Mouse (Mus musculus) kidney, adult 2 months (tissue): ENCODE data around the gene Prpf4. TPM values are rescaled to one million over a fixed set of nuclear protein-coding genes. Genes with fewer than 3 reads are reported as not detected.

Source experiments
- DNase-seq: peaks from one replicate; pipeline ENCODE4 v3.0.0; 2021
- H3K27ac ChIP-seq: fragments of 200-500 bp; 2 replicates; pipeline ENCODE4 v1.5.1; 2012; ENCODE audit warnings: low read depth, low read length, control low read depth, inconsistent platforms; ENCODE audit not compliant: insufficient read depth
- H3K27me3 ChIP-seq: fragments of 200-500 bp; replicated peaks from 2 replicates; pipeline ENCODE4 v1.6.1; 2012; ENCODE audit warnings: mild to moderate bottlenecking, moderate library complexity, low read length, inconsistent platforms; ENCODE audit not compliant: control insufficient read depth, insufficient read depth
- H3K36me3 ChIP-seq: fragments of 200-500 bp; 2 replicates; pipeline ENCODE4 v1.6.1; 2012; ENCODE audit warnings: mild to moderate bottlenecking, moderate library complexity, low read length, inconsistent platforms; ENCODE audit not compliant: control insufficient read depth, insufficient read depth
- H3K4me1 ChIP-seq: fragments of 200-500 bp; 2 replicates; pipeline ENCODE4 v1.6.1; 2011; ENCODE audit warnings: low read length; ENCODE audit not compliant: control insufficient read depth, insufficient read depth
- H3K4me3 ChIP-seq: fragments of 200-500 bp; 2 replicates; pipeline ENCODE4 v1.5.1; 2011; ENCODE audit warnings: mild to moderate bottlenecking, low read depth, low read length, control low read depth; ENCODE audit not compliant: insufficient read depth
- CTCF ChIP-seq: fragments of 200-500 bp; conservative IDR thresholded peaks from 2 replicates; pipeline ENCODE4 v1.5.1; 2011; ENCODE audit warnings: low read depth, mild to moderate bottlenecking, control low read depth, low read length, moderate library complexity, mixed read lengths; ENCODE audit not compliant: insufficient read depth, insufficient read length
- POLR2A ChIP-seq: fragments of 200-500 bp; IDR thresholded peaks from one replicate; pipeline ENCODE4 v1.6.1; 2011; ENCODE audit warnings: low read depth, low read length, control low read depth
- WGBS: fragments of 180-500 bp; shearing (Covaris S2); methylation state at CpG from one replicate; pipeline ENCODE4 v1.1.7; 2018; 5-methylcytosine and 5-hydroxymethylcytosine counted together
- polyA plus RNA-seq: library from polyadenylated mRNA; depleted of rRNA; stranded (reverse); fragments of >200 nt; gene quantifications from 2 replicates; pipeline ENCODE4 v1.2.3, GENCODE M21; 2012; rRNA removed

Prpf4 gene
- polyA plus RNA-seq, 1 experiment, result 10.4 TPM

DNA sequence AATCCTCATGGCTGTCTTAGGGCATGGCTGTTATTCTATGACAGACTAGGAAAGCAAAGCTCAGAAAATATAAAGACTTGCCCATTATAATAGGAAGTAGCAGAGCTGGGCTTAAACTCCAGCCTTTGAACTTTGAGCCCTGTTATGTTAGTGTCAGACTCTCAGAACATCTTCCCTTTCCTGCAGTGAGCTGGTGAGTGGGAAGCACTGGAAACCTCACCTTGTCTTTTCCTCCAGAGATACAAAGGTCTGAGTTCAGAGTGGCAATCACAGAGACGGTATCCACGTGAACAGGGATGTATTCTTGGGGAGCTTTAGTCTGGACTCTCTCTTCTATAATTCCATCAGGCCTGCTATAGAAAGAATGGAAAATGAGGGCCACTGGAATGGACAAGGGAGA lies 54.5 kb downstream of the Prpf4 start:
- TF ChIP-seq POLR2A, result no peak
- no peak for TF ChIP-seq CTCF
- H3K27me3 ChIP-seq, result no peaks in the 10 kb centered on the region
- peak; percentile 76 for DNase-seq
- no peaks in the 10 kb centered on the region for H3K36me3 ChIP-seq
- peaks cover 4% of the 10 kb centered on the region; the same call in 1 of the 2 replicates for H3K4me1 ChIP-seq
- H3K27ac ChIP-seq, result peak overlapping the region; percentile 81
- no peak overlapping the region for H3K4me3 ChIP-seq
- WGBS, result 58% methylated on average over 2 of the region's 2 CpGs

- TF ChIP-seq POLR2A (no peak), CTCF (no peak)
- Histone ChIP-seq H3K36me3 (no peaks in the 10 kb centered on the region), H3K27ac (no peak overlapping the region), H3K27me3 (no peaks in the 10 kb centered on the region), H3K4me3 (no peak overlapping the region), H3K4me1 (no peaks in the 10 kb centered on the region; the same call in 1 of the 2 replicates)
- WGBS, result 93% methylated on average over 1 of the region's 1 CpGs
- DNase-seq, result no peak
Observed at GRCm38 (mm10) chr4:62468158-62468557, 59.6 kb downstream of the Prpf4 start.

GRCm38 (mm10) chr4:62470598-62471051 lies 62.0 kb downstream of the Prpf4 start, which contains the start of gene Wdr31:
Wdr31 (minus strand) TSS chr4:62470896.
- Histone ChIP-seq H3K27me3 (no peaks in the 10 kb centered on the region), H3K4me3 (peak within 1 kb of the TSS; percentile 74), H3K27ac (no peak within 1 kb of the TSS), H3K36me3 (no peaks in the 10 kb centered on the region), H3K4me1 (peaks cover 4% of the 10 kb centered on the region)
- peak; percentile 85 for DNase-seq
- TF ChIP-seq POLR2A, result no peak
- TF ChIP-seq CTCF, result no peak
- under 1% methylated on average over 30 of the region's 30 CpGs for WGBS

DNA sequence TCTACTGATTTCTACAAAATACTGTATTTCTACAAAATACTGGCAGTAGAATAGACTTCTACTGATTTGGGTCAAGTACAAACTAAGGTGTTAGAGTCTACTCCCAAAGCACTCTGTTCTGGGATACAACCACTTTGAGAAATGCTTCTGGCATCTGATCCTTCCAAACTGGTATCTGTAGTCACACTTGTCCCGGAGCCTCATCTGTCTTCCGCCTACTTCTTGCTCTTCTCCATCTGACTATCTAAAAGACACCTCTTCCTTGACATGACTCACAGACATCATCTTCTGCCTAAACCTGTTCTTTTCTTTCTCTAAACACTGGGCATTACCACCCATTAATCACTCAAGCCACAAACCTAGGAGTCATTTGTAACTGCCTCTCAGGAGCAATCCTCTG lies 63.5 kb downstream of the Prpf4 start:
- no peak overlapping the region for H3K4me3 ChIP-seq
- no peak overlapping the region for H3K27ac ChIP-seq
- H3K4me1 ChIP-seq, result peaks cover 11% of the 10 kb centered on the region
- H3K27me3 ChIP-seq, result no peaks in the 10 kb centered on the region
- no peak for DNase-seq
- WGBS, result 93% methylated on average over 2 of the region's 2 CpGs
- H3K36me3 ChIP-seq, result no peaks in the 10 kb centered on the region
- TF ChIP-seq CTCF (no peak), POLR2A (no peak)

- peaks cover 14% of the 10 kb centered on the region for H3K4me1 ChIP-seq
- no peak overlapping the region for H3K27ac ChIP-seq
- TF ChIP-seq POLR2A (no peak), CTCF (no peak)
- no peak overlapping the region for H3K4me3 ChIP-seq
- H3K27me3 ChIP-seq, result no peaks in the 10 kb centered on the region
- DNase-seq, result no peak
- 67% methylated on average over 2 of the region's 2 CpGs for WGBS
- no peaks in the 10 kb centered on the region for H3K36me3 ChIP-seq
Observed at GRCm38 (mm10) chr4:62475131-62475530, 66.5 kb downstream of the Prpf4 start.

- H3K27ac ChIP-seq, result no peak overlapping the region
- WGBS, result 55% methylated on average over 6 of the region's 6 CpGs
Observed at GRCm38 (mm10) chr4:62475793-62476192, 67.2 kb downstream of the Prpf4 start.

More at GRCm38 (mm10) chr4:62475793-62476192, 67.2 kb downstream of the Prpf4 start:
- H3K27me3 ChIP-seq, result no peaks in the 10 kb centered on the region
- peaks cover 17% of the 10 kb centered on the region for H3K4me1 ChIP-seq
- no peaks in the 10 kb centered on the region for H3K36me3 ChIP-seq
- TF ChIP-seq POLR2A, result no peak
- no peak for TF ChIP-seq CTCF
- DNase-seq, result no peak
- H3K4me3 ChIP-seq, result no peak overlapping the region

Other genes starting within 250 kb of the Prpf4 start
- 0.26 and 0.50 TPM in 2 replicates for gene Zfp37, start 177.8 kb upstream of the Prpf4 start, polyA plus RNA-seq
- 26.6 and 33.0 TPM in 2 replicates for gene Slc31a2, start 146.2 kb upstream of the Prpf4 start, polyA plus RNA-seq
- 32.2 and 36.6 TPM in 2 replicates for gene Fkbp15, start 48.2 kb upstream of the Prpf4 start, polyA plus RNA-seq
- 69.1 and 78.3 TPM in 2 replicates for gene Slc31a1, start 48.1 kb upstream of the Prpf4 start, polyA plus RNA-seq
- gene Cdc26, start 155 bp upstream of the Prpf4 start, polyA plus RNA-seq, result 25.3 and 31.7 TPM in 2 replicates
- 180 and 248 TPM in 2 replicates for gene Rnf183, start 26.5 kb downstream of the Prpf4 start, polyA plus RNA-seq
- 10.5 and 12.3 TPM in 2 replicates for gene Wdr31, start 62.1 kb downstream of the Prpf4 start, polyA plus RNA-seq
- gene Bspry, start 71.3 kb downstream of the Prpf4 start, polyA plus RNA-seq, result 51.1 and 52.4 TPM in 2 replicates
- gene Hdhd3, start 94.7 kb downstream of the Prpf4 start, polyA plus RNA-seq, result 23.7 and 24.0 TPM in 2 replicates
- gene Alad, start 111.1 kb downstream of the Prpf4 start, polyA plus RNA-seq, result 194 and 206 TPM in 2 replicates
- 15.6 and 19.7 TPM in 2 replicates for gene Pole3, start 116.3 kb downstream of the Prpf4 start, polyA plus RNA-seq
- 0.17 and 0.20 TPM in 2 replicates for gene 4933430I17Rik, start 116.6 kb downstream of the Prpf4 start, polyA plus RNA-seq
- gene Rgs3, start 151.1 kb downstream of the Prpf4 start, polyA plus RNA-seq, result 43.1 and 43.5 TPM in 2 replicates